Comparison of ENCODE assay signal across 20 mouse cellular contexts in genomic region chr1:134353326-134353725, GRCm38 (mm10). TPM values are rescaled to one million over a fixed set of nuclear protein-coding genes. Genes with fewer than 3 reads are reported as not detected.
DNase-seq lines count a peak whose midpoint lies in the region; ATAC-seq lines count a peak whose summit lies in the region.
"Had no signal": no experiment of that assay in that cellular context is flagged by ENCODE, and none has a peak within 500 bp of the region (broad histone marks: within the 10 kb centered on the region; RNA-seq: fewer than 3 reads in every experiment).

No protein-coding gene starts in this region.

- H3K36me3 ChIP-seq in kidney, embryonic 14.5 days (ENCODE audit: control insufficient read depth, insufficient read depth, low read length) = peaks cover 85% of the 10 kb centered on the region

- 0 out of 2 replicates have a peak, but pooled peaks have one; percentile 66 for ATAC-seq in kidney, embryonic 14.5 days (ENCODE audit: low FRiP score, low TSS enrichment)
- ATAC-seq: forebrain, embryonic 13.5 days; forebrain, postnatal 0 days had no signal

- no peak overlapping the region for H3K27ac ChIP-seq in kidney, embryonic 14.5 days (ENCODE audit: low read depth, low read length)
- H3K27ac ChIP-seq: embryonic facial prominence, embryonic 13.5 days; forebrain, embryonic 13.5 days; heart, embryonic 10.5 days; hindbrain, embryonic 13.5 days had no signal

- no peak overlapping the region for H3K9ac ChIP-seq in kidney, embryonic 14.5 days (ENCODE audit: low read depth, low read length)
- H3K9ac ChIP-seq: embryonic facial prominence, embryonic 13.5 days; forebrain, embryonic 13.5 days; forebrain, postnatal 0 days; hindbrain, embryonic 13.5 days had no signal

- H3K4me2 ChIP-seq in kidney, embryonic 14.5 days (replicated peaks; ENCODE audit: low read depth, low read length) = no peak overlapping the region
- H3K4me2 ChIP-seq: embryonic facial prominence, embryonic 13.5 days; forebrain, embryonic 13.5 days; hindbrain, embryonic 13.5 days had no signal

- whole genome bisulfite sequencing in kidney, embryonic 14.5 days = 66% methylated on average over 2 of the region's 2 CpGs

- no peaks in the 10 kb centered on the region for H3K4me1 ChIP-seq in kidney, embryonic 14.5 days (ENCODE audit: control insufficient read depth, insufficient read depth, low read length)
- H3K4me1 ChIP-seq: embryonic facial prominence, embryonic 13.5 days; forebrain, embryonic 13.5 days; heart, embryonic 10.5 days had no signal

- no peak overlapping the region for H3K4me3 ChIP-seq in kidney, embryonic 14.5 days (ENCODE audit: low read length)
- H3K4me3 ChIP-seq: embryonic facial prominence, embryonic 13.5 days; forebrain, embryonic 13.5 days; heart, embryonic 10.5 days; hindbrain, embryonic 13.5 days had no signal

- DNase-seq in kidney, adult 11 months = peak; percentile 33
- no peak for DNase-seq in kidney, adult 18-20 months
- peak; percentile 21 for DNase-seq in fat pad, adult 2 months (ENCODE audit: extremely low read depth, low read depth, low spot score)
- peak; percentile 35 for DNase-seq in kidney, postnatal 14 days
- no peak for DNase-seq in right cerebral cortex, adult 18-20 months
- DNase-seq in urinary bladder, postnatal 25 days (ENCODE audit: low spot score) = no peak
- DNase-seq: adrenal gland, postnatal 10 days; cerebellum, adult 11 months; cerebellum, postnatal 36 days; forebrain, postnatal 0 days; gastrocnemius, postnatal 25 days; heart, postnatal 14 days had no signal

- H3K9me3 ChIP-seq in kidney, embryonic 14.5 days (ENCODE audit: control insufficient read depth, low read length) = no peaks in the 10 kb centered on the region
- H3K9me3 ChIP-seq: embryonic facial prominence, embryonic 13.5 days; forebrain, embryonic 13.5 days; heart, embryonic 10.5 days; hindbrain, embryonic 13.5 days had no signal

- H3K27me3 ChIP-seq in kidney, embryonic 14.5 days (ENCODE audit: control insufficient read depth, insufficient read depth, low read length) = no peaks in the 10 kb centered on the region
- H3K27me3 ChIP-seq: embryonic facial prominence, embryonic 13.5 days; forebrain, embryonic 13.5 days; hindbrain, embryonic 13.5 days had no signal

RNA-seq across cellular contexts. Expression of gene Tmem183a, which starts 8.5 kb away (rescaled TPM):
- 57.0 and 91.3 TPM in 2 replicates for polyA plus RNA-seq in kidney, embryonic 14.5 days (2014; fragmentation: Nextera tagmentation; extraction: Ambion mirVana)

RNA-seq across cellular contexts. Expression of gene Ppfia4, which starts 20.6 kb away (rescaled TPM):
- 1.6 and 2.7 TPM in 2 replicates for polyA plus RNA-seq in kidney, embryonic 14.5 days (2014; fragmentation: Nextera tagmentation; extraction: Ambion mirVana)

RNA-seq across cellular contexts. Expression of gene 4933406M09Rik, which starts 32.4 kb away (rescaled TPM):
- not detected in 2 replicates for polyA plus RNA-seq in kidney, embryonic 14.5 days (2014; fragmentation: Nextera tagmentation; extraction: Ambion mirVana)
- polyA plus RNA-seq: brain, embryonic 14.5 days; C2C12; embryonic facial prominence, embryonic 13.5 days; forebrain, embryonic 13.5 days; forebrain, postnatal 0 days; heart, embryonic 10.5 days; heart, embryonic 14.5 days; hindbrain, embryonic 13.5 days had no signal

RNA-seq across cellular contexts. Expression of gene Cyb5r1, which starts 52.0 kb away (rescaled TPM):
- 28.4 and 36.7 TPM in 2 replicates for polyA plus RNA-seq in kidney, embryonic 14.5 days (2014; fragmentation: Nextera tagmentation; extraction: Ambion mirVana)

Comparison
In these comparisons a context has a peak if more than half of its experiments do, and no peak if none do; other contexts are left out.
1. DNase-seq: peak in kidney, adult 11 months (single experiment), fat pad, adult 2 months (single experiment) and kidney, postnatal 14 days (single experiment); none in kidney, adult 18-20 months (single experiment), right cerebral cortex, adult 18-20 months (single experiment) and urinary bladder, postnatal 25 days (single experiment).